Comparison of ENCODE assay signal across 15 mouse cellular contexts in genomic region chr13:76187651-76188050, GRCm38 (mm10).
"Had no signal": no experiment of that assay in that cellular context is flagged by ENCODE, and none has a peak within 500 bp of the region (broad histone marks: within the 10 kb centered on the region; RNA-seq: fewer than 3 reads in every experiment).

No protein-coding gene starts in this region.

- H3K4me3 ChIP-seq: kidney, embryonic 15.5 days; limb, embryonic 12.5 days; limb, embryonic 15.5 days; midbrain, embryonic 13.5 days had no signal

- ATAC-seq: liver, postnatal 0 days; lung, postnatal 0 days; midbrain, embryonic 13.5 days had no signal

- H3K27me3 ChIP-seq: kidney, embryonic 15.5 days; limb, embryonic 12.5 days; limb, embryonic 15.5 days; midbrain, embryonic 13.5 days had no signal

- H3K4me1 ChIP-seq: kidney, embryonic 15.5 days; limb, embryonic 12.5 days; limb, embryonic 15.5 days; midbrain, embryonic 13.5 days had no signal

- H3K9me3 ChIP-seq: kidney, embryonic 15.5 days; limb, embryonic 12.5 days; limb, embryonic 15.5 days; midbrain, embryonic 13.5 days had no signal

- H3K27ac ChIP-seq: kidney, embryonic 15.5 days; limb, embryonic 12.5 days; limb, embryonic 15.5 days; liver, embryonic 14.5 days; macrophage; midbrain, embryonic 13.5 days had no signal

- DNase-seq: kidney, postnatal 10 days; kidney, postnatal 4 days; layer of hippocampus, postnatal 36 days; left cerebral cortex, postnatal 4 days; liver, postnatal 0 days; lung, embryonic 14.5 days; thymus, adult 18-20 months; thymus, postnatal 36 days had no signal
